Mouse (Mus musculus): ENCODE measurements around the gene Ttbk1.

Ttbk1 gene

GRCm38 (mm10) chr17:46419717-46420116 is 67.8 kb downstream of the Ttbk1 start:
- no peak for ATAC-seq (ENCODE audit: low TSS enrichment)

DNA sequence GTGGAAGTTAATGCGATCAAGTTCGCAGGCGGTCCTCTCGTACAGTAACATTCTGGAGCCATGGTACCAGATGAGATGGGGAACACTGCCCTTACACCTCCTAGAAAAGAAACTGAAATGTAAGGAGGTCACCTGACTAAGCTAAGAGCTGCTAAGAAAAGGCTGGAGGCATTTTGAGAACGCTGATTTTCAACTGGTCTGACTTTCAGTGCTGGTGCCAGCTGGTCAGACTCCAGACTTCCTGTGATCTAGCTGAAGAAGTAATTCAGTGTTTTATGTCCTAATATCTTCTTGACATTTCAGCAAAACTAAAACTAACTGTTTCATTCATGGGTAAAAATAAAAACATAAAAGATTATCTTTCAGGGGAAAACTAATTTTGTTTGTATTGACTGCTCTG is 68.8 kb downstream of the Ttbk1 start:
- ATAC-seq (ENCODE audit: low TSS enrichment) = 0 out of 2 replicates have a peak, but pooled peaks have one; percentile 6

DNA sequence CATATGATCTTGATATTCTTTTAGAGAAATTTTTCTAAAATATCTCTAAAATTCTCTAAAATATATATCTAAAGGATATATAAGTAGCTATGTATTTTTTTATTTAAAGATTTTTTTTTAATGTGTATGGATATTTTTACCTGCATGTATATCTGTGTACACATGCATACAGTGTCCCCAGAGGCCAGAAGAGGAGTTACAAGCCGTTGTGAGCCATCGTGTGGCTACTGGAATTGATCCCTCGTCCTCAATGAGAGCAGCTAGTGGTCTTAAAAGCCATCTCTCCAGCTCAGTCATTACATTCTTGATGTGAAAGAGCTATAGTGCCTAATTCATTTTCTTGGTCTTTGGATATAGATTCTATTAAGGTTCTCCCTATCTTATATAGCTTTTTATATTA is 79.0 kb downstream of the Ttbk1 start:
- no peak for ATAC-seq (ENCODE audit: low TSS enrichment)

DNA sequence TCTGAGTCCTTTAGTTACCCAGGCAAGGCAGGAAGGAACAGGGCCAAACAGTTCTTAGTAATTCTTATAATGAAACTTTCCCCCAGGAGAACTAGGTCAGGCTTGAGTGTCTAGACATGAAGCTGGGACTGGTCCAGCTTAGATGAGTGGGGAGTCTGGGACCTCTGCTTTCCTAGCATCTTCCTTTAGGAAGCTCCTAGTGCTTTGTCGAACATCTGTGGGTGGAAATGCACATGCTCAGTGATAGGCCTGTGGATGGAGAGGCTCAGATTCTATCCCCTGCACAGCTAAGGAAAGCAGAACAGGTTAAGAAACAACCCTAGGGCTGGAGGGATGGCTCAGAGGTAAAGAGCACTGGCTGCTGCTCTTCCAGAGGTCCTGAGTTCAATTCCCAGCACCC is 92.8 kb downstream of the Ttbk1 start:
- ATAC-seq (ENCODE audit: low TSS enrichment) = peak; percentile 78; the same call in 1 of the 2 replicates

GRCm38 (mm10) chr17:46393012-46393411 is 94.5 kb downstream of the Ttbk1 start:
- no peak; the same call in 1 of the 2 replicates for ATAC-seq (ENCODE audit: low TSS enrichment)

All from frontal cortex, adult (tissue).